Mouse (Mus musculus): ENCODE results near the gene Slc17a8. TPM values are rescaled to one million over a fixed set of nuclear protein-coding genes. Genes with fewer than 3 reads are reported as not detected.
A peak's percentile ranks its signal among the peaks of the same experiment; 100 is the strongest.

Gene Slc17a8
- polyA plus RNA-seq, 1 experiment from 2014 or later: 4.4 TPM

DNA sequence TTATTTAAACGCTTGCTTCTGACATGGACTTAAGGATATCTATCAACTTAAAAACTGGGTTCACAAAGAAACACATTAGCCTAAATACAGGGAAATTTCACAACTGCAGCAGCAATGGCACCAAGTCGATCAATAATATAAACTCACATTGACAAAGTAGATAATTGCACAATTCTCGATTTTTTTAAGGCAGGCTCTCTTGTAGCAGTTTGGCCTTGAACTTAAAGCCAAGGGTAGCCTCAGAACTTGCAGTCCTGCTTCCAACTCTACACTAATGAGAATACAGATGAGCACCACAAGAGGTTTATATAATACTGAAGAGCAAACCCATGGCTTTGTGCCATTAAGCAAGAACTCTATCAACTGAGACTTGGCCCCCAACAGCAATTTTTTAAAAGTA is 15.9 kb upstream of the Slc17a8 start:
- 94% methylated on average over 3 of the region's 3 CpGs for WGBS
- Histone ChIP-seq H3K27me3 (replicated peaks; ENCODE audit: control insufficient read depth, insufficient read depth, low read length) (no peaks in the 10 kb centered on the region), H3K9me3 (ENCODE audit: control insufficient read depth, low read length) (no peaks in the 10 kb centered on the region), H3K9ac (ENCODE audit: low read depth, low read length) (no peak overlapping the region), H3K36me3 (ENCODE audit: control insufficient read depth, insufficient read depth, low read length) (peaks cover 25% of the 10 kb centered on the region), H3K4me2 (ENCODE audit: low read length) (no peak overlapping the region), H3K4me3 (ENCODE audit: low read length) (no peak overlapping the region), H3K4me1 (ENCODE audit: control insufficient read depth, insufficient read depth, low read depth, low read length) (no peaks in the 10 kb centered on the region), H3K27ac (ENCODE audit: low read depth, low read length) (no peak overlapping the region)
- ATAC-seq: no peak

DNA sequence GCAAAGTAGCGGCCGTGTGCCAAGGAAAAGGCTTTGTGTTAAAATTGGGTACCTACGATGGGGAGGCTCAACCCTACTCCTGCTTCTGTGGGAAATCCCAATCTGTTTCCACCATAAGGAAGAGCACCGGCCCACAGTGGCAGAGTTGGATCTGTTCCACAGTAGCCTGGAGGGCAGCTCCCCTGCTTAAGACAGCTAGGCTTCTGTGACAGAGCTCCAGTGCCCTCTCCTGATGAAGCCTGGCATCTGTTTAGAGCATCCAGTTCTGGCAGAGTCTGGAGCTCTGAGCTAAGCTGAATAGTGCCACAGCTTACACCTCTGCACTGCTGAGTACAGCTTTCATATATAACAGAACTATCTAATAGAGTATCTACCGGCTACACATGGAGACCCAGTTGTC is 14.0 kb upstream of the Slc17a8 start:
- Histone ChIP-seq H3K4me1 (ENCODE audit: control insufficient read depth, insufficient read depth, low read depth, low read length) (no peaks in the 10 kb centered on the region), H3K27ac (ENCODE audit: low read depth, low read length) (no peak overlapping the region), H3K4me3 (ENCODE audit: low read length) (no peak overlapping the region), H3K9ac (ENCODE audit: low read depth, low read length) (no peak overlapping the region), H3K9me3 (ENCODE audit: control insufficient read depth, low read length) (no peaks in the 10 kb centered on the region), H3K36me3 (ENCODE audit: control insufficient read depth, insufficient read depth, low read length) (peaks cover 7% of the 10 kb centered on the region), H3K4me2 (ENCODE audit: low read length) (no peak overlapping the region), H3K27me3 (replicated peaks; ENCODE audit: control insufficient read depth, insufficient read depth, low read length) (no peaks in the 10 kb centered on the region)
- ATAC-seq: peak; percentile 91
- WGBS: 74% methylated on average over 5 of the region's 5 CpGs

DNA sequence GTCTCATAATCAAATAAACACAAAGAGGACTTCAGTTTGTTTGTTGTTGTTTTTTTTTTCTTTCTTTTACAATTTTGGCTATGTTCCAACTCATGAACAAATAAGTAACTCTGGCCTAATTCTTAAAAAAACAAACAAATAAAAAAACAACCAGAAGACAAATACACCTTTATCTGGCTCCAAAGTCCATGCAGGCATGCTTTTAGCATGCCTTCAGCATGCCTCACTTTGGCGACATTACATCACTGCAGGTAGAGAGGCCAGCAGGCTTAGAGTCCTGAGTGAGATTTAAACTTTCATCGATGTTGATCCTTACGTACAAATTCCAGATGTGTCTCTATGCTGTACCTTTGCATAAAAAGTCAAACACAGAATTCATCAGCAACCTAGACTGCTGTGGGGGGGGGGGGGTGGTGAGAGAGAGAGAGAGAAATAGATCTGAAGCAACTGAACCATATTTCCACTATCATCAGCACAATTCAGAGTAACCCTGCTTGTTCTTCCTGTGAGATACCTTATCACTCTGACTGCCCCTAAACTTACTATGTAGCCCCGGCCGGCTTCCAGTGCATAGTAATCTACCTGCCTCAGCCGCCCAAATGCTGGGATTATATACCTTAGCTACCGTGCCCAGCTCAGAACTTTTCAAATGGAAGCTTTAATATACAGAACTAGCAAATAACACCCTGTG is 12.8 kb upstream of the Slc17a8 start:
- no peaks in the 10 kb centered on the region for H3K27me3 ChIP-seq (replicated peaks; ENCODE audit: control insufficient read depth, insufficient read depth, low read length)
- WGBS: 94% methylated on average over 7 of the region's 7 CpGs
- no peaks in the 10 kb centered on the region for H3K4me1 ChIP-seq (ENCODE audit: control insufficient read depth, insufficient read depth, low read depth, low read length)
- ATAC-seq: no peak
- no peak overlapping the region for H3K27ac ChIP-seq (ENCODE audit: low read depth, low read length)
- H3K9me3 ChIP-seq (ENCODE audit: control insufficient read depth, low read length): no peaks in the 10 kb centered on the region
- peaks cover 3% of the 10 kb centered on the region for H3K36me3 ChIP-seq (ENCODE audit: control insufficient read depth, insufficient read depth, low read length)
- no peak overlapping the region for H3K9ac ChIP-seq (ENCODE audit: low read depth, low read length)
- H3K4me2 ChIP-seq (ENCODE audit: low read length): no peak overlapping the region
- H3K4me3 ChIP-seq (ENCODE audit: low read length): no peak overlapping the region

DNA sequence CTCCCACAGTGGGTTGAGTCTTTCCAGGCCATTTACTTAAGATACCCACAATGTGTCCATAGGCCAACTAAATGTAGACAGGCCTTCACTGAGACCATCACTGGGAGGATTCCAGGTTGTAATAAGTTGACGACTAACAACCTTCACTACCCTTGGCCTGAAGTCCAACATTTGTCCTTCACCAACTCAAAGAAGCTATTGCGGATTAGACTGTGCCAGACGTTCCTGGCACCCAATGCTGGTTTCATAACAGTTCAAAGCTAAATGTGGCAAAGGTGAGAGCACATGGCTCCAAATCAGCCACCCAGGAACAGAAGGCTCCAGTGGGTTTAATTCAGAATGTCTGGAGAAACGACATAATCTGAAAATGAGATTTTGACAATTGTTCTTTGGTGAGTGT is 12.1 kb upstream of the Slc17a8 start:
- H3K27ac ChIP-seq (ENCODE audit: low read depth, low read length): no peak overlapping the region
- ATAC-seq: no peak
- no peak overlapping the region for H3K9ac ChIP-seq (ENCODE audit: low read depth, low read length)
- H3K36me3 ChIP-seq (ENCODE audit: control insufficient read depth, insufficient read depth, low read length): no peaks in the 10 kb centered on the region
- H3K9me3 ChIP-seq (ENCODE audit: control insufficient read depth, low read length): no peaks in the 10 kb centered on the region
- no peaks in the 10 kb centered on the region for H3K4me1 ChIP-seq (ENCODE audit: control insufficient read depth, insufficient read depth, low read depth, low read length)
- 92% methylated on average over 4 of the region's 4 CpGs for WGBS
- no peak overlapping the region for H3K4me2 ChIP-seq (ENCODE audit: low read length)
- no peak overlapping the region for H3K4me3 ChIP-seq (ENCODE audit: low read length)
- no peaks in the 10 kb centered on the region for H3K27me3 ChIP-seq (replicated peaks; ENCODE audit: control insufficient read depth, insufficient read depth, low read length)

DNA sequence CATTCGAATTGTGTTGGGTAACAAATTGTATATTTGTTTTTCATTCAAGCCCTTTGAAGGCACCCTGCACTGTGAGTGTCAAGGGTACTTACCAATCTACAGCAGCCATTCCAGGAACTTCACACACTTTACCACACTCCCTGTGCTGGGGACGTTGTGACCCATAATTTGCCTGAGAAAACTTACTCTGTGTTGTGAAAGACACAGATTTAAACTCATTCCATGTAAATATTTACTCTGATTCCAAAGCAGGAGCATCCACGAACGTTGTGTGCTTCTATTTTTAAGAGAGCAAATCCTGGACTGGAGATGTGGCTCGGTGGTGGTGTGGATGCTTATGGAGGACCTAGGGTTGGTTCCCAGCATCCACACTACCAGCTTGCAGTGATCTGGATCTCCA is 10.8 kb upstream of the Slc17a8 start:
- no peaks in the 10 kb centered on the region for H3K36me3 ChIP-seq (ENCODE audit: control insufficient read depth, insufficient read depth, low read length)
- no peaks in the 10 kb centered on the region for H3K9me3 ChIP-seq (ENCODE audit: control insufficient read depth, low read length)
- no peak for ATAC-seq
- H3K4me3 ChIP-seq (ENCODE audit: low read length): no peak overlapping the region
- 72% methylated on average over 5 of the region's 5 CpGs for WGBS
- no peak overlapping the region for H3K4me2 ChIP-seq (ENCODE audit: low read length)
- H3K9ac ChIP-seq (ENCODE audit: low read depth, low read length): no peak overlapping the region
- H3K27me3 ChIP-seq (replicated peaks; ENCODE audit: control insufficient read depth, insufficient read depth, low read length): no peaks in the 10 kb centered on the region
- no peak overlapping the region for H3K27ac ChIP-seq (ENCODE audit: low read depth, low read length)
- no peaks in the 10 kb centered on the region for H3K4me1 ChIP-seq (ENCODE audit: control insufficient read depth, insufficient read depth, low read depth, low read length)

DNA sequence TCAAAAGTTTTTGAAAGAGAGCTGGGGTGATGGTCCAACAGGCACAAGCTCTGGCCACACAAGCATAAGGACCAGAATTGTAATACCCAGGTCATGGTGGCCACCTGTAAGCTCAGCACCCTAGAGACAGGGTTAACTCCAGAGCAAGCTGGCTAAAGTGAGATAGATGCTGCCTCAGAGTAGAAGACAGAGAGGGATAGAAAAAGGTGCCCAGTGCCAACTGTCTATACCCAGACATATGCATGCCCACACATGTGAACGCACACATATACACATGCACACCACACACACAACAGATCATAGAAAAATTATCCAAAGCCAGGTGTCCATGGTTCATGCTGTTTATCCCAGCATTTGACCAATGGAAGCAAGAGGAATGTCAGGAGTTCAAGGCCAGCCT is 9.5 kb upstream of the Slc17a8 start:
- no peaks in the 10 kb centered on the region for H3K27me3 ChIP-seq (replicated peaks; ENCODE audit: control insufficient read depth, insufficient read depth, low read length)
- WGBS: 100% methylated on average over 1 of the region's 1 CpGs
- no peaks in the 10 kb centered on the region for H3K9me3 ChIP-seq (ENCODE audit: control insufficient read depth, low read length)
- no peaks in the 10 kb centered on the region for H3K36me3 ChIP-seq (ENCODE audit: control insufficient read depth, insufficient read depth, low read length)
- ATAC-seq: 0 out of 2 replicates have a peak, but pooled peaks have one; percentile 9
- H3K4me3 ChIP-seq (ENCODE audit: low read length): no peak overlapping the region
- no peak overlapping the region for H3K9ac ChIP-seq (ENCODE audit: low read depth, low read length)
- H3K27ac ChIP-seq (ENCODE audit: low read depth, low read length): no peak overlapping the region
- no peak overlapping the region for H3K4me2 ChIP-seq (ENCODE audit: low read length)
- H3K4me1 ChIP-seq (ENCODE audit: control insufficient read depth, insufficient read depth, low read depth, low read length): no peaks in the 10 kb centered on the region

DNA sequence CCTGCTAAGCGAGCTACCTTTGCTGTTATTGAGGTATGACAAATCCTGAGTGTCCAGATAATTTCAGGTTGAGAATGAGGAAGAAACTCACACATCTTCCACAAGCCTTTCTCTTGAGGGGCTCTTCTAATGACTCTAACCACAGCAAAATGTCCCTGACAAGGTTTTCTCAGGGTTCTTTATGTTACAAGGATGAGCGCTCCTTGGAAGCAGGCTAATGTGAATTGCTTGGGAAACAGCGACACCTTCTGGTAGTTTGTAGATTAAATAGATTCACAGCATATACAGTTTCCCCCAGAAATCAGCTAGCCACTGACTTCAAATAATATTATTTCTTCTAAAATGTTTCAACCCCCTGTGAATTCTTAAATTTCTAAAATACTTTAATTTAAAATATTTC is 9.0 kb upstream of the Slc17a8 start:
- Histone ChIP-seq H3K4me2 (ENCODE audit: low read length) (no peak overlapping the region), H3K9ac (ENCODE audit: low read depth, low read length) (no peak overlapping the region), H3K27me3 (replicated peaks; ENCODE audit: control insufficient read depth, insufficient read depth, low read length) (no peaks in the 10 kb centered on the region), H3K36me3 (ENCODE audit: control insufficient read depth, insufficient read depth, low read length) (no peaks in the 10 kb centered on the region), H3K4me1 (ENCODE audit: control insufficient read depth, insufficient read depth, low read depth, low read length) (no peaks in the 10 kb centered on the region), H3K9me3 (ENCODE audit: control insufficient read depth, low read length) (no peaks in the 10 kb centered on the region), H3K4me3 (ENCODE audit: low read length) (no peak overlapping the region), H3K27ac (ENCODE audit: low read depth, low read length) (no peak overlapping the region)
- WGBS: 31% methylated on average over 3 of the region's 3 CpGs
- ATAC-seq: peak; percentile 82

DNA sequence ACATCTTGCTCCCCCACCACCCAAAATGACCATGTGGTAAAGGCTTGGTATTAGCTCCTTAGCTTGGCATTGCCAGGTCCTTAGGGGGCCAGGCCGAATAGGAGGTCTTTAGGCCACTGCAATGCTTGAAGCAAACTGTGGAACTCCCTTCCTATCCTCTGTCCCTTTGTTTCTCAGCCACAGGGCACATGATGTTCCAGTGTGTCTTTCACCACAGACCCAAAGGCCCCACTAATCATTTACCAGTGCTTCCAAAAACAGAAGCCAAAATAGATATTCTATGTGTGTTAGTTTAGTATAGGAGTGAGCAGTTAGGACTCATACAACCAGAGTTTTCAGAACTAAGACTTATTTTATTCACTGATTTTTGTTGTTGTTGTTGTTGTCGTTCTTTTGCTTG is 5.7 kb upstream of the Slc17a8 start:
- no peak overlapping the region for H3K4me3 ChIP-seq (ENCODE audit: low read length)
- H3K27me3 ChIP-seq (replicated peaks; ENCODE audit: control insufficient read depth, insufficient read depth, low read length): no peaks in the 10 kb centered on the region
- H3K9ac ChIP-seq (ENCODE audit: low read depth, low read length): no peak overlapping the region
- H3K9me3 ChIP-seq (ENCODE audit: control insufficient read depth, low read length): no peaks in the 10 kb centered on the region
- ATAC-seq: no peak
- 65% methylated on average over 2 of the region's 2 CpGs for WGBS
- H3K36me3 ChIP-seq (ENCODE audit: control insufficient read depth, insufficient read depth, low read length): no peaks in the 10 kb centered on the region
- H3K27ac ChIP-seq (ENCODE audit: low read depth, low read length): no peak overlapping the region
- H3K4me1 ChIP-seq (ENCODE audit: control insufficient read depth, insufficient read depth, low read depth, low read length): no peaks in the 10 kb centered on the region
- H3K4me2 ChIP-seq (ENCODE audit: low read length): no peak overlapping the region

DNA sequence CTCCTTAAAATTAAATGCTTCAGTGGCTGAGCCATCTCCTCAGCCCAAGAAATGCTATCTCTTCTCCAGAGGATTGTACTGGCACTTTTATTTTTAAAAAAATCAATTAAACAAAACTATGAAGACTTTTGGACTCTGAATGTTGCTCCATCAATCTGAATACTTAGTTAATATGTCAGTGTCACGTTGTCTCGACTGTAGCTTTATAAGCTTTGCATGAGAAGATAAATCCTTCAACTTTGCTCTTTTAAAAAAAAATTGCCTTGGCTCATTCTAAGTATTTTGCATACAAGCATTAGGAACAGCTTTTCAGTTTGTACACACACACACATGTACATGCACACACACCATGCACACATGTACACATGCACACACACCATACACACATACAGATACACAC is 3.1 kb upstream of the Slc17a8 start:
- no peak overlapping the region for H3K4me2 ChIP-seq (ENCODE audit: low read length)
- 82% methylated on average over 2 of the region's 2 CpGs for WGBS

DNA sequence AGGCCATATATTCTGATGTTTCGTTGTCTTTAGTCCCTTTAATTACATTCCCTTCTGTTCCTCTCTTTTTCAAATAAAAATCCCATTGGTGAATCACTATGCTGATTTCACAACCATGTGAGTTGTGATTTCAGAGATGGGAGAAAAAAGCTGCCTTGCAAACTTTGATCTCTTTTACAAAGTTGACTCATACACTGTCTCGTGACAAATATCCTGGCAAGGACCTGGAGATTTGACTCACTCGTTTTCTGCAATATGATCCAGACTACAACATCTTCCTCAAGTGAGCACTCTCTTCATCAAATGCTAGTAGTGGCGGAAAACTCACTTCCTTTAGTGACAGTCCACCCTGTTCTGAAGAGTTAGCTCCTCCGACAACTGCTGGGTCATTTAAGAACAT is 21.7 kb downstream of the Slc17a8 start:
- Histone ChIP-seq H3K4me3 (ENCODE audit: low read length) (no peak overlapping the region), H3K36me3 (ENCODE audit: control insufficient read depth, insufficient read depth, low read length) (no peaks in the 10 kb centered on the region), H3K4me2 (ENCODE audit: low read length) (no peak overlapping the region), H3K9ac (ENCODE audit: low read depth, low read length) (no peak overlapping the region), H3K4me1 (ENCODE audit: control insufficient read depth, insufficient read depth, low read depth, low read length) (no peaks in the 10 kb centered on the region), H3K27ac (ENCODE audit: low read depth, low read length) (no peak overlapping the region), H3K9me3 (ENCODE audit: control insufficient read depth, low read length) (no peaks in the 10 kb centered on the region), H3K27me3 (replicated peaks; ENCODE audit: control insufficient read depth, insufficient read depth, low read length) (no peaks in the 10 kb centered on the region)
- no peak for ATAC-seq
- WGBS: 78% methylated on average over 5 of the region's 5 CpGs

More for the DNA sequence above, 3.1 kb upstream of the Slc17a8 start:
- Histone ChIP-seq H3K27ac (ENCODE audit: low read depth, low read length) (no peak overlapping the region), H3K36me3 (ENCODE audit: control insufficient read depth, insufficient read depth, low read length) (no peaks in the 10 kb centered on the region), H3K27me3 (replicated peaks; ENCODE audit: control insufficient read depth, insufficient read depth, low read length) (no peaks in the 10 kb centered on the region), H3K4me1 (ENCODE audit: control insufficient read depth, insufficient read depth, low read depth, low read length) (no peaks in the 10 kb centered on the region), H3K9ac (ENCODE audit: low read depth, low read length) (no peak overlapping the region), H3K4me3 (ENCODE audit: low read length) (no peak overlapping the region), H3K9me3 (ENCODE audit: control insufficient read depth, low read length) (no peaks in the 10 kb centered on the region)
- no peak for ATAC-seq
